Mouse (Mus musculus): ENCODE measurements at regions not wholly inside any gene's neighbourhood (a gene's known extent, or its start where the extent isn't known, plus 50 kb on each side); places are given as distances from the start of the nearest gene placed in this dataset.

DNA sequence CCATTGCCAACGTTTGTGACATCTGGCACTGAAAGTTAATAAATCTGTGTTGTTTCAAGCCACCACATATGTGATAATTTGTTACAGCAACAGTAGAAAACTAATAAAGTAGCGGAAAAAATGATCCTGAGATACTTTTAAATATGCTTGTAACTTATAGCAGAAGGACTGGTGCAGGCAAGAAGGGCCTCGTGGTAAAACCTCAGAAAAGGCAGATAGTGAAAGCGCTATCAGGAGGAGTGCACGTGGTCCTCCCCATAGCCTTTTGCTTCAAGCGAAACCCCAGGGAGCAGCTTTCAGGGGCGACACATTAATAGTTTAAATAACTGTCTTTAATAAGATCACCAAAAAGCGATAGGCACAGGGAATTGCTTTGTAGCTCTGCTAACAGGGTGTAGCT, 217.9 kb upstream of the Veph1 start:
- no peaks in the 10 kb centered on the region for H3K9me3 ChIP-seq
- no peak overlapping the region for H3K9ac ChIP-seq
- ATAC-seq (ENCODE audit: insufficient number of reproducible peaks, insufficient read depth, low FRiP score, low TSS enrichment): no peak
- WGBS: 81% methylated on average over 8 of the region's 8 CpGs
- H3K36me3 ChIP-seq: no peaks in the 10 kb centered on the region
- H3K27me3 ChIP-seq: no peaks in the 10 kb centered on the region
- H3K4me2 ChIP-seq (replicated peaks): no peak overlapping the region
- no peak overlapping the region for H3K4me3 ChIP-seq
- H3K4me1 ChIP-seq: peaks cover 4% of the 10 kb centered on the region; the same call in 1 of the 2 replicates
- H3K27ac ChIP-seq: no peak overlapping the region

DNA sequence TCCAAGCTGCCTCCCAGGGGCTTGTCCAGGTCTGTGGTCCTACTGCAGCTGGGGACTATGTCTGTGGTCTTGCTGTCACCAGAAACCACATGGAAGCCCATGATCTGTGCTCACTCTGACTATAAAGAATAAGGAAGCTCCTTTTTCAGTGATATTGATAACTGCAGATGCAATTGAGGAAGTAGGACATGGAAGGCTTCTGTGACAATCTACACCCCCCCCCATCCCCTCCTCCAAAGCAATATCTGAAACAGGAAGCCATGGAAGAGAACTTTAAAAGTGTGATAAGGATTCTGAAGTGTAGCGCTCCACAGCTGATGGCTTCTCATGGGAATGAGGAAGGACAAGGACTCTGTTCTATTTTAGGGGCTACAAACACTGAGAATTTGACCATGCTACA, 215.8 kb upstream of the Veph1 start:
- ATAC-seq (ENCODE audit: insufficient number of reproducible peaks, insufficient read depth, low FRiP score, low TSS enrichment): no peak
- Histone ChIP-seq H3K4me3 (no peak overlapping the region), H3K27ac (no peak overlapping the region), H3K9me3 (no peaks in the 10 kb centered on the region), H3K9ac (no peak overlapping the region), H3K4me2 (replicated peaks) (no peak overlapping the region), H3K36me3 (no peaks in the 10 kb centered on the region), H3K27me3 (0 out of 2 replicates have a peak, but pooled peaks cover 4% of the 10 kb centered on the region), H3K4me1 (peaks cover 4% of the 10 kb centered on the region; the same call in 1 of the 2 replicates)
- 95% methylated on average over 1 of the region's 1 CpGs for WGBS

DNA sequence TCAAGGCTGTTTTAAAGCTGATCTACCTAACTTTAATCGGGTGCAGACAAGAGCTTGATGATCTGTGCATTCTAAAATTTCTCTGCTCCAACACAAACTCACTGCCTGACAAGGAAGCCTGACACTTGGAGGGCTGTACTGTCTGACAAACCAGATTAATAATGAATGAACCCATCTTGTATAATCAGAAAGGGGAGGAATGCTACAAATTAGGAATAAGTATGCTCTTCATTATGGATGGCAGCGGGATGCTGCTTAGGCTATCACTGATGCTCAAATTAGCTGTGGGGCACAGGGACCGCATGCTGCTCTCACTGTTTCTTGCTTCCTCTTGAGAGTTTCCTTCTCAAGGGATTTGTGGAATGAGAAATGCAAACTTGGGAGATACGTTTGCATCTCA, 213.8 kb upstream of the Veph1 start:
- WGBS: 60% methylated on average over 4 of the region's 4 CpGs
- Histone ChIP-seq H3K9ac (no peak overlapping the region), H3K4me1 (peaks cover 18% of the 10 kb centered on the region), H3K36me3 (no peaks in the 10 kb centered on the region), H3K4me3 (no peak overlapping the region), H3K4me2 (replicated peaks) (no peak overlapping the region), H3K27me3 (0 out of 2 replicates have a peak, but pooled peaks cover 4% of the 10 kb centered on the region), H3K9me3 (no peaks in the 10 kb centered on the region), H3K27ac (no peak overlapping the region)
- no peak for ATAC-seq (ENCODE audit: insufficient number of reproducible peaks, insufficient read depth, low FRiP score, low TSS enrichment)

DNA sequence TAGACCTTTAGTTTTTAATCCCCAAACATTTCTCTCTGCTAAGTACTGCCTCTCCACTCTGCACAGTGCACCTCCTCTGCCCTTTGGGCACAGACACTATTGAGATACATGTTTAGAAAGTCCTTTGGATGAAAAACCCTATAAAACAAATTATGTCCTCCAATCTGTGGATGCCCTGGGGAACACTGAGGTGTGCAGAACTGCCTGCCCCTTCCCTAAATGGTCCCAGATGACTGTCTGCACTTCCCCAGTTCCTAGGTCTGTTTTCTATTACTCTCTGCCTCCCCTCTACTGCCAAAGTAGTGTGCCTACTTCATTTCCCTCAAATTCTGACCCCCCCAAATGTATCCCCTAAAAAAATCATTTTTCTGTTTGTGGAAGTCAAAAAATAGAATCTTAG, 209.5 kb upstream of the Veph1 start:
- no peak for ATAC-seq (ENCODE audit: insufficient number of reproducible peaks, insufficient read depth, low FRiP score, low TSS enrichment)
- peaks cover 19% of the 10 kb centered on the region for H3K4me1 ChIP-seq
- H3K27ac ChIP-seq: no peak overlapping the region

DNA sequence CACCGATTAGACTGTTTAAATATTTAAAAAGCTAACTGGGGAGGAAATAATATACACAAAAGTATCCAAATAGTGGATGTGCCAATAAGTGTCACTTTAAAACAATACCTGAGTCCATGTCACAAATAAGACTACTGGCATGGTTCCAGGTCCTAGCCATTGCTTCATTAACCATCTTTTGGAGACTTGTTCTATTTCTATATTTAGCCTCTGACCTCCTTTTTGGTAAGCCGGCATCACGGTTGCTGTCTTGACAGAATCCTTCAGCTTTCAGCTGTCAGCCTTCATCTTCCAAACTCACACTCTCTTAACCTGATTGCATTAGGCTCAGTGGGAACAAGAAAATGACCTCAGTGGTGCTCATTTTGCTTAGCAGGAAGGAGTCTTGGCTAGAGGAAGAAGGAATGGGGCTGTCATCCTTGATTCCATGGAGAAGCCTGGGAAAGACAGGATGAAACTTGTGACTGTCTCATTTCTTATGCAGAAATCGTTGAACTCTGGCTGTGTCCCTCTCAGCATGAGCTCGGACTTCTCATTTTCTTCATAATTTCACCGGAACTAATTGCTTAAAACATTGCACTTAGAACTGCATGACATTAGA, 208.9 kb upstream of the Veph1 start:
- Histone ChIP-seq H3K36me3 (no peaks in the 10 kb centered on the region), H3K27me3 (0 out of 2 replicates have a peak, but pooled peaks cover 4% of the 10 kb centered on the region), H3K4me1 (peaks cover 19% of the 10 kb centered on the region), H3K9me3 (no peaks in the 10 kb centered on the region), H3K27ac (no peak overlapping the region), H3K9ac (no peak overlapping the region), H3K4me3 (no peak overlapping the region), H3K4me2 (replicated peaks) (no peak overlapping the region)
- no peak for ATAC-seq (ENCODE audit: insufficient number of reproducible peaks, insufficient read depth, low FRiP score, low TSS enrichment)
- 35% methylated on average over 6 of the region's 6 CpGs for WGBS

More for the DNA sequence above, 209.5 kb upstream of the Veph1 start:
- Histone ChIP-seq H3K4me2 (replicated peaks) (no peak overlapping the region), H3K27me3 (0 out of 2 replicates have a peak, but pooled peaks cover 4% of the 10 kb centered on the region), H3K9me3 (no peaks in the 10 kb centered on the region), H3K9ac (no peak overlapping the region), H3K36me3 (no peaks in the 10 kb centered on the region), H3K4me3 (no peak overlapping the region)

DNA sequence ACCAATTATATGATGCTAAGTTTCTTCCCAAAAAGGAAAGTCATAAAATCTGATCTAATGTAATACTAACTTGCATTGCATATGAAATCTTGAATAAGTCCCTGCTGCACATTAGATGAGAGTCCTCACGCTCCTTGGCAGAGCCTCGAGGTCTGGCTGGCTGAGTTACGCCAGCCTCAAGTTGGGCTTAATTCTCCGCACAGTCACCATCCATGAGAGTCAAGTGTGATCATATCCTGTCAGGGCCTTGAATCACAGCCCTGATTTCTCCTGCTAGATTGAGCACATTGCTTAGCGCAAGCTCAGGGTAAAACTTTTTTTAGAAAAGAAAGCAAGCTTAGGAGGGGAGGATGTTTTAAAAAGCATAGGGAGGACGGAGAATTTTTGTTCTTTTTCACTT, 208.1 kb upstream of the Veph1 start:
- H3K9ac ChIP-seq: no peak overlapping the region
- H3K4me2 ChIP-seq (replicated peaks): no peak overlapping the region
- H3K4me1 ChIP-seq: peaks cover 19% of the 10 kb centered on the region
- H3K9me3 ChIP-seq: no peaks in the 10 kb centered on the region
- H3K27ac ChIP-seq: no peak overlapping the region
- H3K36me3 ChIP-seq: no peaks in the 10 kb centered on the region
- H3K4me3 ChIP-seq: no peak overlapping the region
- H3K27me3 ChIP-seq: 0 out of 2 replicates have a peak, but pooled peaks cover 4% of the 10 kb centered on the region
- 67% methylated on average over 6 of the region's 6 CpGs for WGBS
- no peak for ATAC-seq (ENCODE audit: insufficient number of reproducible peaks, insufficient read depth, low FRiP score, low TSS enrichment)

DNA sequence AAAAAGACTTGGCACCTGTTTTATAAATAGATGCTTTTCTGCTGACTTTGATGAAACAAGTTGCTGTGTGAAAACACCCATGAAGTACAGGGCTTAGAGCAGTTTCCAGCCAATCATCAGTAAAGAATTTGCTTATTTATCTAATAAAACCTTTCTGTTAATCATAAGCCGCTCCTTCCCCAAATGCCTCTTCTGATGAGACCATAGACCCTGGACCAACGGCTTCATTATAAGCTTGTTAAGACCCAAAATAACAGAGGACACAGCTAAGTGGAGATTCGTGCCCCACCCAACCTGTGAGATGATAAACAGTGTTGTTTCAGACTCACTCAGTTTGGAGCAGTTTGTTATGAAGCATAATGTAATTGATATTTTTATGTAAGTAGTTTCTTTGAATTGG, 207.0 kb upstream of the Veph1 start:
- Histone ChIP-seq H3K4me3 (no peak overlapping the region), H3K36me3 (no peaks in the 10 kb centered on the region), H3K27me3 (0 out of 2 replicates have a peak, but pooled peaks cover 4% of the 10 kb centered on the region), H3K9ac (no peak overlapping the region), H3K4me1 (peaks cover 19% of the 10 kb centered on the region), H3K4me2 (replicated peaks) (no peak overlapping the region), H3K9me3 (no peaks in the 10 kb centered on the region), H3K27ac (no peak overlapping the region)
- 83% methylated on average over 3 of the region's 3 CpGs for WGBS
- no peak for ATAC-seq (ENCODE audit: insufficient number of reproducible peaks, insufficient read depth, low FRiP score, low TSS enrichment)

DNA sequence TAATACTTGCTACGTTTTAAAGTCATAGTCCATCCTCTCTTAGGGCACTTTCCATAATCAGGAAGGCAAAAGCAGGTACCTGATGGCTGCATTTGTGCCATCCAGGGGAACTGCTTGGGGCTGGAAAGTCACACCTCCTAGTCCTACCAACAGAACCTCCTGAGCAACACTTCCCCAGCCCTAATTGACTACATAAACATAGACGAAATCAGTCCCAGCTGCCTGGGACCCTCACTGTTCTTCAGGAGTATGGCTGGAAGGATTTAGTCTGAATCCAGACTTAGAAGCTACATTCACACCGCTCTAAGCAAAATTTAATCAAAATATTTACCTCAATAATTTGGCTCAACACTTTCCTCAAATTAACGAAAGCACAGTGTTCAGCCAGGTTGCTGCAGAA, 205.2 kb upstream of the Veph1 start:
- no peaks in the 10 kb centered on the region for H3K9me3 ChIP-seq
- no peaks in the 10 kb centered on the region for H3K36me3 ChIP-seq
- no peak overlapping the region for H3K4me3 ChIP-seq
- H3K27me3 ChIP-seq: no peaks in the 10 kb centered on the region
- 41% methylated on average over 4 of the region's 4 CpGs for WGBS
- peaks cover 15% of the 10 kb centered on the region for H3K4me1 ChIP-seq
- no peak overlapping the region for H3K4me2 ChIP-seq (replicated peaks)
- ATAC-seq (ENCODE audit: insufficient number of reproducible peaks, insufficient read depth, low FRiP score, low TSS enrichment): no peak
- no peak overlapping the region for H3K27ac ChIP-seq
- H3K9ac ChIP-seq: no peak overlapping the region

DNA sequence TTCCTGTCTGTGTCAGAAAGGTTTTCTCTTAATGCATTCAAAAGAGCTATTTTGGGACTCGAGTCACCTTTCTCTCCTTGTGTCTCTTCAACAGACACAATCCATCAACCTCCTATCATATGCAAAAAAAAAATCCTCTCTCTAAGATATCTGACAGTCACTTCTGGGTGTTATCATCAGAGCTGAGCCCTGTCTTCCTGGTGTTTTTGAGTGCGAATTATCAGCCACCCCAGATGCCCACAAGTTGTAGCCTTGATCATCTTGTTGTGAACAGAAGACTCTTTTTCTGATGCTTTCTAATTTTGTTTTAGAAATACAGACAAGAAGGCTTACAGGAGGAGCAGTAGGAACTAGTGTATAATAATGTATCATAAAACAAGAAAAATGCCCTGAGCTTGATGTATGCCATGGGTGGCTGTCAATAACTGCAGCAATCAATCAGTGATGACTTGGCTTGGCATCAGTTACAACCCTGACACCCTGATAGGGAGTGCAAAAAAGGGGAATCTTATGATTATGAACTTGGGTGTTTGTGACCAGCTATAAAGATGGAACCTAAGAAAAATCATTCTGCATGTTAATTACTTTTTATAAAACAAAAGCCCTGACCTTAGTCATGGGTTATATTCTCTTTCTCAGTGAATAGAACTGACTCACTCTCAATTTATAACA, 197.9 kb upstream of the Veph1 start:
- H3K4me1 ChIP-seq: no peaks in the 10 kb centered on the region
- H3K9me3 ChIP-seq: no peaks in the 10 kb centered on the region
- H3K27ac ChIP-seq: no peak overlapping the region
- H3K4me3 ChIP-seq: no peak overlapping the region
- 78% methylated on average over 2 of the region's 2 CpGs for WGBS
- H3K27me3 ChIP-seq: no peaks in the 10 kb centered on the region
- ATAC-seq (ENCODE audit: insufficient number of reproducible peaks, insufficient read depth, low FRiP score, low TSS enrichment): no peak
- no peak overlapping the region for H3K9ac ChIP-seq
- no peak overlapping the region for H3K4me2 ChIP-seq (replicated peaks)
- no peaks in the 10 kb centered on the region for H3K36me3 ChIP-seq

DNA sequence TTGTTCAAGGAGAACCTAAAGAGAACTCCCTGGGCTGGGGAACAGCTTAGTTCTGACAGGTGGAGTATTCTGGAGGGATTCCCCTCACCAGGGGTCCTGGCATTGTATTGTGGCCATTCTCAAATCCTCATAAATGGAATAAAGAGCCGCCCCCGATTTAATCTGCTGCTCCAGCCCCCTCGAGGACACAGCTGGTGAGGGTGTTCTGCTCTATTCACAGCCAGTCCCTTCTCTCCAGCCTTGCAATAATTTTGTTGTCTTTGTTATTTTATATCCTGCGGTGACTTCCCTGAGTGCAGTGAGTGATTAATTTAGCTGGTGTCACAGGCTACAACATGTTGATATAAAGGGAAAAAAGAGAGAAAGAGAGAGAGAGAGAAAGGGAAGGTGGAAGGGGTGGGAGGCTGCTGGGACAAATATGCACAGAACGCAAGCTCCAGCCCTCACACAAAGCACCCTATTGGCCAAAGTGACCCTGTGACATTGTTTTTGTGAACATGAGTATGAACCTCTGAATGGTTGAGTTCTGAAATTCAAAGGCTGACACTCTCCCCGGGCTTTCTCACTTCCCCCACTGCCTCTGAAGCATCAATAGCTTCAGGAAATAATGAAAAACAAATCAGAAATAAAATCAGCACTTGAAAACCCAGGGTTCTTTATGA, 194.2 kb upstream of the Veph1 start:
- no peak overlapping the region for H3K9ac ChIP-seq
- H3K27ac ChIP-seq: no peak overlapping the region
- no peak for ATAC-seq (ENCODE audit: insufficient number of reproducible peaks, insufficient read depth, low FRiP score, low TSS enrichment)
- H3K36me3 ChIP-seq: no peaks in the 10 kb centered on the region
- no peak overlapping the region for H3K4me3 ChIP-seq
- H3K9me3 ChIP-seq: no peaks in the 10 kb centered on the region
- H3K27me3 ChIP-seq: no peaks in the 10 kb centered on the region
- no peak overlapping the region for H3K4me2 ChIP-seq (replicated peaks)
- H3K4me1 ChIP-seq: no peaks in the 10 kb centered on the region
- 53% methylated on average over 6 of the region's 6 CpGs for WGBS

DNA sequence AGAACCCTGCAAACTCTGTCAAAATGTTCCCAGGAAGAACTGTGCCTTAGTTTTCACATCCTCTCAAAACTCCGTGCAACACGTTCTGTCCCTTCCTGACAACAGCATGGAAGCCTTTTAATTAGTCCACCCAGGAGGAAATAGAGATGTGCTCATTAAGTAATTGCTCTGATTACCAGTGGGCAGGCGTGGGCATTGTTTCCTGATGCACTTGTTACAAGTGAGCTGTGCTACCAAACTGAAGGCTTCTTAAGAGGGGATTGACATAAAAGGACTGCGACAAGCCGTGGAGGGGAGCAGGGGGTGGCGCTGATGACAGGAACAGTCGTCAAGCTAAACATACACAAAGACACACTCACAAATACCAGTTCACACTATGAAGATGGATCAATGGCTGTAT, 192.1 kb upstream of the Veph1 start:
- Histone ChIP-seq H3K36me3 (no peaks in the 10 kb centered on the region), H3K27me3 (no peaks in the 10 kb centered on the region), H3K9ac (no peak overlapping the region), H3K27ac (no peak overlapping the region), H3K4me2 (replicated peaks) (no peak overlapping the region), H3K4me3 (no peak overlapping the region), H3K4me1 (no peaks in the 10 kb centered on the region), H3K9me3 (no peaks in the 10 kb centered on the region)
- no peak for ATAC-seq (ENCODE audit: insufficient number of reproducible peaks, insufficient read depth, low FRiP score, low TSS enrichment)
- whole genome bisulfite sequencing: 66% methylated on average over 7 of the region's 7 CpGs

DNA sequence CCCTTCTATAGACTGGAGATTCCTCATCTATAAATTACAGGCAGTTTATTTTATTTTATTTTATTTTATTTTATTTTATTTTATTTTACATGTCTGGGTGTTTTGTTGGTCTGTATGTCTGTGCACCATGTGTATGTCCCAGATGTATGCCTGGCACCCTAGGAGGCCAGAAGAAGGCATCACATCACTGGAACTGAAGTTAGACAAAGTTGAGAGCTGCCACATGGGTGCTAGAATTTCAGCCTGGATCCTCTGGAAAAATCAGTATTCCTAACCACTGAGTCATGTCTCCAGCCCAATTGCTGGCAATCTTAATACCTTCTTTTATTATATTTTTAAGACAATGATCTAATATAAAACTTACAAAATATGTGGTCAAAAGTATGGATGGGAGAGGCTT, 190.0 kb upstream of the Veph1 start:
- ATAC-seq (ENCODE audit: insufficient number of reproducible peaks, insufficient read depth, low FRiP score, low TSS enrichment): no peak
- no peak overlapping the region for H3K27ac ChIP-seq

More for the DNA sequence above, 190.0 kb upstream of the Veph1 start:
- Histone ChIP-seq H3K27me3 (no peaks in the 10 kb centered on the region), H3K9me3 (no peaks in the 10 kb centered on the region), H3K4me3 (no peak overlapping the region), H3K4me2 (replicated peaks) (no peak overlapping the region), H3K36me3 (no peaks in the 10 kb centered on the region), H3K9ac (no peak overlapping the region), H3K4me1 (no peaks in the 10 kb centered on the region)
